Comparison of ENCODE assay signal across 20 mouse cellular contexts in genomic region chr13:41822617-41823016, GRCm38 (mm10). TPM values are rescaled to one million over a fixed set of nuclear protein-coding genes. Genes with fewer than 3 reads are reported as not detected.
DNase-seq lines count a peak whose midpoint lies in the region; TF ChIP-seq lines count a peak whose summit lies in the region.
"Had no signal": no experiment of that assay in that cellular context is flagged by ENCODE, and none has a peak within 500 bp of the region (broad histone marks: within the 10 kb centered on the region; RNA-seq: fewer than 3 reads in every experiment).

No protein-coding gene starts in this region.

- no peak overlapping the region for H3K4me3 ChIP-seq in CH12.LX (replicated peaks in 1 of 3; ENCODE audit: low read depth in 2 of 3, low read length in 2 of 3, poor library complexity in 1 of 3)
- H3K4me3 ChIP-seq: embryonic facial prominence, embryonic 13.5 days; heart, embryonic 13.5 days; neural tube, embryonic 13.5 days had no signal

- TF ChIP-seq RAD21 in CH12.LX (IDR thresholded peaks at IDR 0.05; ENCODE audit: low read depth, low read length), result no peak

- H3K27ac ChIP-seq in CH12.LX (ENCODE audit: insufficient read depth, low read depth), result peak overlapping the region; percentile 43; the same call in 1 of the 2 replicates
- H3K27ac ChIP-seq: embryonic facial prominence, embryonic 13.5 days; heart, embryonic 13.5 days; hindbrain, postnatal 0 days; neural tube, embryonic 13.5 days had no signal

- no peak for TF ChIP-seq EP300 in CH12.LX (IDR thresholded peaks at IDR 0.05; ENCODE audit: low read length)

- peaks cover 0 to 3% of the 10 kb centered on the region in 2 experiments for H3K36me3 ChIP-seq in CH12.LX (replicated peaks in 1 of 2; ENCODE audit: control insufficient read depth in 1 of 2, insufficient read depth in 1 of 2, low read length in 1 of 2)
- H3K36me3 ChIP-seq: embryonic facial prominence, embryonic 13.5 days; heart, embryonic 13.5 days; neural tube, embryonic 13.5 days had no signal

- in situ Hi-C loops in CH12.LX (cut with MboI; ENCODE audit: low pct_ligation_motif_present, low pct_unique_long_range_greater_than_20kb, low sequenced_read_pairs), result no loop called here

- peak overlapping the region; percentile 12; the same call in 1 of the 2 replicates for H3K9ac ChIP-seq in CH12.LX (ENCODE audit: insufficient read depth, low read depth)
- H3K9ac ChIP-seq: embryonic facial prominence, embryonic 13.5 days; heart, embryonic 13.5 days; liver, postnatal 0 days; neural tube, embryonic 13.5 days had no signal

- dilution Hi-C loops in CH12.LX (cut with MboI; ENCODE audit: extremely low pct_ligation_motif_present, extremely low pct_unique_long_range_greater_than_20kb, low sequenced_read_pairs), result no loop called here

- DNase-seq in heart, adult 11 months, result peak; percentile 79
- DNase-seq in heart, adult 9 months (ENCODE audit: low spot score in 2 of 2), result no peak
- no peak for DNase-seq in CH12.LX (ENCODE audit: extremely low read depth)
- peak; percentile 87 for DNase-seq in left cerebral cortex, adult 18-20 months (ENCODE audit: low spot score in 2 of 2)
- peak; percentile 82 for DNase-seq in right cerebral cortex, postnatal 25 days
- DNase-seq in heart, postnatal 4 days, result no peak
- DNase-seq in adrenal gland, adult 2 months, result no peak
- DNase-seq: adrenal gland, postnatal 10 days; cerebellum, adult 18-20 months; heart, postnatal 36 days; kidney, adult 18-20 months; kidney, postnatal 14 days; liver; liver, postnatal 0 days; thymus, postnatal 36 days had no signal

- H3K4me1 ChIP-seq in CH12.LX (ENCODE audit: control insufficient read depth in 1 of 2, insufficient read depth in 2 of 2), result peaks cover 42 to 84% of the 10 kb centered on the region in 2 experiments
- H3K4me1 ChIP-seq: embryonic facial prominence, embryonic 13.5 days; neural tube, embryonic 13.5 days had no signal

- TF ChIP-seq POLR2A in CH12.LX (IDR thresholded peaks at IDR 0.05; ENCODE audit: low read depth, low read length), result no peak

- H3K9me3 ChIP-seq in CH12.LX (replicated peaks; ENCODE audit: low read length), result peaks cover 7% of the 10 kb centered on the region
- H3K9me3 ChIP-seq: embryonic facial prominence, embryonic 13.5 days; heart, embryonic 13.5 days; neural tube, embryonic 13.5 days had no signal

- TF ChIP-seq CTCF in CH12.LX (conservative IDR thresholded peaks at IDR 0.05 in 1 of 2, IDR thresholded peaks at IDR 0.05 in 1 of 2; ENCODE audit: low read depth in 2 of 2, low read length in 2 of 2), result no peak

- no peak overlapping the region for H3K4me2 ChIP-seq in CH12.LX (ENCODE audit: insufficient read depth, low read depth, poor library complexity, severe bottlenecking)
- H3K4me2 ChIP-seq: embryonic facial prominence, embryonic 13.5 days; heart, embryonic 13.5 days; neural tube, embryonic 13.5 days had no signal

- no peaks in the 10 kb centered on the region for H3K79me2 ChIP-seq in CH12.LX (replicated peaks; ENCODE audit: control insufficient read depth, extremely low read depth, insufficient read depth, poor library complexity, severe bottlenecking)

- no peaks in the 10 kb centered on the region for H3K27me3 ChIP-seq in CH12.LX (replicated peaks)
- H3K27me3 ChIP-seq: heart, embryonic 13.5 days; neural tube, embryonic 13.5 days had no signal

TF ChIP-seq in CH12.LX, 34 proteins besides CTCF, POLR2A, EP300 and RAD21:
- no peak for TF ChIP-seq ZC3H11A (IDR thresholded peaks at IDR 0.05; ENCODE audit: low read depth, low read length)
- TF ChIP-seq IRF4 (IDR thresholded peaks at IDR 0.05; ENCODE audit: low read depth, low read length), result no peak
- TF ChIP-seq MYC (IDR thresholded peaks at IDR 0.05; ENCODE audit: low read depth, low read length), result no peak
- no peak for TF ChIP-seq MXI1 (IDR thresholded peaks at IDR 0.05; ENCODE audit: low read depth, low read length)
- no peak for TF ChIP-seq MEF2A (IDR thresholded peaks at IDR 0.05; ENCODE audit: borderline replicate concordance, low read depth, low read length)
- TF ChIP-seq TCF12 (IDR thresholded peaks at IDR 0.05; ENCODE audit: low read depth, low read length), result no peak
- no peak for TF ChIP-seq SIN3A (IDR thresholded peaks at IDR 0.05; ENCODE audit: low read length)
- TF ChIP-seq USF1 (IDR thresholded peaks at IDR 0.05; ENCODE audit: low read depth, low read length), result no peak
- TF ChIP-seq JUN (IDR thresholded peaks at IDR 0.05; ENCODE audit: insufficient read depth, low read depth, low read length), result no peak
- TF ChIP-seq USF2 (conservative IDR thresholded peaks at IDR 0.05; ENCODE audit: low read depth, low read length), result no peak
- no peak for TF ChIP-seq KAT2A (IDR thresholded peaks at IDR 0.05; ENCODE audit: insufficient replicate concordance, low read length)
- no peak for TF ChIP-seq RCOR1 (conservative IDR thresholded peaks at IDR 0.05; ENCODE audit: low read depth, low read length)
- no peak for TF ChIP-seq E2F4 (IDR thresholded peaks at IDR 0.05; ENCODE audit: insufficient replicate concordance, low read depth, low read length)
- TF ChIP-seq POLR2AphosphoS2 (IDR thresholded peaks at IDR 0.05; ENCODE audit: low read depth, low read length), result no peak
- no peak for TF ChIP-seq ELF1 (IDR thresholded peaks at IDR 0.05; ENCODE audit: low read depth, low read length)
- TF ChIP-seq GABPA (IDR thresholded peaks at IDR 0.05; ENCODE audit: insufficient replicate concordance, low read depth, low read length), result no peak
- TF ChIP-seq MAX (IDR thresholded peaks at IDR 0.05; ENCODE audit: low read length), result no peak

RNA-seq across cellular contexts. Expression of gene Adtrp, which starts 24.9 kb away (rescaled TPM):
- total RNA-seq in CH12.LX (2012; rRNA removed) (37.1 and 39.2 TPM in 2 replicates), CH12.LX (2014; rRNA removed) (2.4 and 4.2 TPM in 2 replicates)
- polyA plus RNA-seq in CH12.LX (2012; ENCODE audit: insufficient read length, low read depth), result 6.1 and 7.2 TPM in 2 replicates
- not detected for total RNA-seq in left cerebral cortex, adult 18-20 months (2021)
- total RNA-seq in heart, postnatal 4 days (2021), result under 1 TPM; 0.55 to 0.77 TPM
- total RNA-seq in adrenal gland, adult 2 months (2021), result 100 to 1,000 TPM in 1 of 2 experiments, 10 to 100 TPM in 1; 52.7 to 132 TPM
- 6.1 and 6.9 TPM in 2 replicates for polyA plus RNA-seq in adrenal gland, adult 2 months (2012; rRNA removed)
- total RNA-seq: common myeloid progenitor, adult 5-6 weeks had no signal

Comparison
In these comparisons a context has a peak if more than half of its experiments do, and no peak if none do; other contexts are left out.
1. DNase-seq: peak in heart, adult 11 months (single experiment), left cerebral cortex, adult 18-20 months (2 of 2) and right cerebral cortex, postnatal 25 days (single experiment); none in heart, adult 9 months (0 of 2), CH12.LX (single experiment), heart, postnatal 4 days (single experiment) and adrenal gland, adult 2 months (single experiment).